Mouse (Mus musculus): ENCODE measurements at regions not wholly inside any gene's neighbourhood (a gene's known extent, or its start where the extent isn't known, plus 50 kb on each side); places are given as distances from the start of the nearest gene placed in this dataset.

DNA sequence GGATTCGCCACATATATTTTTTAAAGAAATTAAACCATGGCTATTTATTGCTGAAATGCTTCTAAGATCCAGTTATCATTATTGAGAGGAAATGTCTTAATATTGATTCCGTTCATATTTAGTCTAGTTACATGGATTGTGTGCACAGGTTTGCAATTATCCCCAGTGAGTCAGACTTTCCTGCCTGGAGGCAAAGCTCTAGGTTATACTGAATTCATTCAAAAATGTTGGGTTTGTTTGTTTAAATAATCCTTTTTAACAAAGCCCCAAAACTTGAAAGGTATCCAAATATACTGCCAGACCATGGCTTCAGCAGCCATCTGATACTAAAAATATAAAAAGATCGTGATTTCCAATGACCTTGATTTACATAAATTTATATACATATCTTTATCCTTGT is 122.5 kb downstream of the 1700020N01Rik start:
- Histone ChIP-seq H3K36me3 (ENCODE audit: control insufficient read depth, insufficient read depth, low read length) (no peaks in the 10 kb centered on the region), H3K27me3 (ENCODE audit: control insufficient read depth, insufficient read depth, low read length) (no peaks in the 10 kb centered on the region), H3K4me3 (ENCODE audit: control insufficient read depth, insufficient read depth, low read length) (no peak overlapping the region), H3K4me1 (replicated peaks; ENCODE audit: control insufficient read depth, insufficient read depth, low read length) (no peaks in the 10 kb centered on the region), H3K27ac (ENCODE audit: control insufficient read depth, insufficient read depth, low read length) (no peak overlapping the region)
- TF ChIP-seq POLR2A (IDR thresholded peaks at IDR 0.05; ENCODE audit: control insufficient read depth, extremely low read depth, insufficient read depth, low read length, poor library complexity) (no peak), CTCF (IDR thresholded peaks at IDR 0.05; ENCODE audit: borderline replicate concordance, control insufficient read depth, extremely low read depth, insufficient read depth, low read length, poor library complexity) (no peak)
- no peak for DNase-seq
- 95% methylated on average over 3 of the region's 3 CpGs for WGBS

DNA sequence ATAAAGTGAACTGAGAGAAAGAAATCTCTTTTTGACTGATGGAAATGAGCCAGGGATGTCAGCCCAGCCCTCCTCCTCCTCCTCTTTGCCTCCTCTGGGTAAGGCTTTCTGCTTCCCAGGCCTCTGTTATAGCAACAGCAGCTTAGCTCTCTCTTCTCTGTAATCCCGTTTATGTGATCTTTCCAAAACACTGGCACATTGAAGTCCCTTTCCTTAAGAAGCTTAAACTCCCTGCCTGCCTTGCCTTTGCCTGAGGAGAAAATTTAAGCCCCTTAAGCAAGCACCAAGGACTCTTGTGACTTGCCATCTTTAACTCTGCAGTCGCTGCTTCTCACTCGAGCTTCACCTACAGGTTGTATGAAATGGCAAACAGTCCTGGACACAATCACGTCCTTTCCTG is 125.2 kb downstream of the 1700020N01Rik start:
- DNase-seq = no peak
- TF ChIP-seq CTCF (IDR thresholded peaks at IDR 0.05; ENCODE audit: borderline replicate concordance, control insufficient read depth, extremely low read depth, insufficient read depth, low read length, poor library complexity) = no peak
- TF ChIP-seq POLR2A (IDR thresholded peaks at IDR 0.05; ENCODE audit: control insufficient read depth, extremely low read depth, insufficient read depth, low read length, poor library complexity) = no peak
- no peak overlapping the region for H3K4me3 ChIP-seq (ENCODE audit: control insufficient read depth, insufficient read depth, low read length)
- WGBS = 92% methylated on average over 4 of the region's 4 CpGs
- H3K27me3 ChIP-seq (ENCODE audit: control insufficient read depth, insufficient read depth, low read length) = no peaks in the 10 kb centered on the region
- H3K36me3 ChIP-seq (ENCODE audit: control insufficient read depth, insufficient read depth, low read length) = no peaks in the 10 kb centered on the region
- H3K27ac ChIP-seq (ENCODE audit: control insufficient read depth, insufficient read depth, low read length) = no peak overlapping the region
- H3K4me1 ChIP-seq (replicated peaks; ENCODE audit: control insufficient read depth, insufficient read depth, low read length) = no peaks in the 10 kb centered on the region

DNA sequence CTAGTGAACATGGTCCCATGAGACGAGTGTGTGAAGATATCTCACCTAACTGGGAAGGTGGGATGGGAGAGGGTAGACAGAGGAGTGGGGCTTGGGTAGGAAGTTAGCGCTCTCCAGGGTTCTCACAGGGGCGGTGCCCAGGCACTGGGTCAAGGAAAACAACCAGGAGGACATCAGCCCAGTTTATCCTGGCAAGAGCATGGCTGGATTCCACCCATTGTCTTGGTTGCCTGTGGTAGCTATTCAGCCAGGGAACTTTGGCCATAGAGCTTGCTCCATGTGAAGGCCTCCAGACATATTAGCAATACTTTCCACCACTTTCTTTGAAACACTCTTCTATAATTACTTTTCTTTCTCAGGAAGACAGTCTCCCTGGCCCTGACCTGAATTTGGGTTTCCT is 131.4 kb downstream of the 1700020N01Rik start:
- no peak overlapping the region for H3K4me3 ChIP-seq (ENCODE audit: control insufficient read depth, insufficient read depth, low read length)
- H3K36me3 ChIP-seq (ENCODE audit: control insufficient read depth, insufficient read depth, low read length) = no peaks in the 10 kb centered on the region
- TF ChIP-seq POLR2A (IDR thresholded peaks at IDR 0.05; ENCODE audit: control insufficient read depth, extremely low read depth, insufficient read depth, low read length, poor library complexity) (no peak), CTCF (IDR thresholded peaks at IDR 0.05; ENCODE audit: borderline replicate concordance, control insufficient read depth, extremely low read depth, insufficient read depth, low read length, poor library complexity) (no peak)
- WGBS = 96% methylated on average over 3 of the region's 3 CpGs
- no peaks in the 10 kb centered on the region for H3K4me1 ChIP-seq (replicated peaks; ENCODE audit: control insufficient read depth, insufficient read depth, low read length)
- DNase-seq = no peak
- no peaks in the 10 kb centered on the region for H3K27me3 ChIP-seq (ENCODE audit: control insufficient read depth, insufficient read depth, low read length)
- H3K27ac ChIP-seq (ENCODE audit: control insufficient read depth, insufficient read depth, low read length) = no peak overlapping the region

DNA sequence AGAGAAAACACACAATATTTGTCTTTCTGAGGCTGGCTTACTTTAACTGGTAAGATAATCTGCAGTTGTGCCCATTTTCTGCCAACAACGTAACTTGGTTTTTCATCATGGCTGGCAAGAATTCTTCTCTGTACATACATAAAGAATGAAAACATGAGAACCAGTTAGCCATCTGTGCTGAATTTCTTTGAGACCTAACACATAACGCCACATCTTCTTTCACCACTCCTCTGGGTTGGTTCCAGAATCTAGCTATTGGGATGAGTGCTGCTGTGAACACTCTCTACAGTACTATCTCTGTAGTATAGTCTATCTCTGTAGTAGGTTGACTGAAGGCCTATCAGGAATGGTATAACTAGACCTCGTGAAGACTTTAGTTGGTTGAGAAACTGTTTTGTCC is 132.1 kb downstream of the 1700020N01Rik start:
- Histone ChIP-seq H3K4me3 (ENCODE audit: control insufficient read depth, insufficient read depth, low read length) (no peak overlapping the region), H3K27me3 (ENCODE audit: control insufficient read depth, insufficient read depth, low read length) (no peaks in the 10 kb centered on the region), H3K4me1 (replicated peaks; ENCODE audit: control insufficient read depth, insufficient read depth, low read length) (no peaks in the 10 kb centered on the region), H3K27ac (ENCODE audit: control insufficient read depth, insufficient read depth, low read length) (no peak overlapping the region), H3K36me3 (ENCODE audit: control insufficient read depth, insufficient read depth, low read length) (no peaks in the 10 kb centered on the region)
- no peak for DNase-seq
- 94% methylated on average over 3 of the region's 3 CpGs for WGBS
- TF ChIP-seq POLR2A (IDR thresholded peaks at IDR 0.05; ENCODE audit: control insufficient read depth, extremely low read depth, insufficient read depth, low read length, poor library complexity) = no peak
- no peak for TF ChIP-seq CTCF (IDR thresholded peaks at IDR 0.05; ENCODE audit: borderline replicate concordance, control insufficient read depth, extremely low read depth, insufficient read depth, low read length, poor library complexity)

DNA sequence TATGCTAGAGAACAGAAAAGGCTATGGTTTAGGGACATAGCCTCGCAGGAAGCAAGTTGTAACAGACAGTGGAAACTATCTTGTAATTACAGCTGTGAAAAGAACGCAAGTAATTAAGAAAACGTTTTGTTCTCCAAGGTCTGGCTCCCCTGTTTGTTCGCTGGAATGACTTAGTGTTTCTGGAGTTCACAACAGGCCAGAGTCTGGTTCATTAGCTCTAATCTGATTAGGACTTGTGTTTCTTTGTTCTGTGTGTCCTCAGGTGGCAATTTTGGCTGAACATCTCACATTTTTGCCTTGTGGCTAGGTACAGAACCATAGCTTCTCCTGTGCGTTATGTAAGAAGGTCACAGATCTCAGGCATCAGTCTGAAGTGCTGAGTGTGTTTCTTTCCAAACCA is 141.7 kb upstream of the Sgk1 start:
- Histone ChIP-seq H3K4me1 (replicated peaks; ENCODE audit: control insufficient read depth, insufficient read depth, low read length) (no peaks in the 10 kb centered on the region), H3K4me3 (ENCODE audit: control insufficient read depth, insufficient read depth, low read length) (no peak overlapping the region), H3K27ac (ENCODE audit: control insufficient read depth, insufficient read depth, low read length) (no peak overlapping the region), H3K36me3 (ENCODE audit: control insufficient read depth, insufficient read depth, low read length) (no peaks in the 10 kb centered on the region), H3K27me3 (ENCODE audit: control insufficient read depth, insufficient read depth, low read length) (no peaks in the 10 kb centered on the region)
- 82% methylated on average over 5 of the region's 5 CpGs for WGBS
- no peak for DNase-seq
- TF ChIP-seq POLR2A (IDR thresholded peaks at IDR 0.05; ENCODE audit: control insufficient read depth, extremely low read depth, insufficient read depth, low read length, poor library complexity) = no peak
- TF ChIP-seq CTCF (IDR thresholded peaks at IDR 0.05; ENCODE audit: borderline replicate concordance, control insufficient read depth, extremely low read depth, insufficient read depth, low read length, poor library complexity) = no peak

DNA sequence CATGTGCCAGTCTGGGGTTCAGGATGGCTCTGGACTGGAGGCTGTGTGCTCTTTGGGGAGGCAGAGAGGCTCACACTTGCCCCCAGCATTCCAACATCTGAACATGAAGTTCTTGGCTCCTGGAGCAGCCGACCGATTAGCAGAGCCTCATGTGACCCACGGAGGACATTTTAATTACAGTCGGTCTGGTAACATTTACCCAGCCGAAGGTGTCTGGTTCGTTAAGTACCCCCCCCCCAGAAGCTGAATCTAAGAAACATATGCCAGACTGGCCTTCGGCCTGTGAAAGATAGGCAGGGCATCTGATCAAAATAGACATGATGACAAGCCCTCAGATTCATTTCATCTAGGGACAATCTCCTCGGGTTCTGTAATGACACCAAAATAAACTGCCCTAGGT is 140.4 kb upstream of the Sgk1 start:
- WGBS = 91% methylated on average over 8 of the region's 8 CpGs
- H3K27me3 ChIP-seq (ENCODE audit: control insufficient read depth, insufficient read depth, low read length) = no peaks in the 10 kb centered on the region

More for the DNA sequence above, 140.4 kb upstream of the Sgk1 start:
- Histone ChIP-seq H3K4me3 (ENCODE audit: control insufficient read depth, insufficient read depth, low read length) (no peak overlapping the region), H3K36me3 (ENCODE audit: control insufficient read depth, insufficient read depth, low read length) (no peaks in the 10 kb centered on the region), H3K4me1 (replicated peaks; ENCODE audit: control insufficient read depth, insufficient read depth, low read length) (no peaks in the 10 kb centered on the region), H3K27ac (ENCODE audit: control insufficient read depth, insufficient read depth, low read length) (no peak overlapping the region)
- no peak for DNase-seq
- no peak for TF ChIP-seq CTCF (IDR thresholded peaks at IDR 0.05; ENCODE audit: borderline replicate concordance, control insufficient read depth, extremely low read depth, insufficient read depth, low read length, poor library complexity)
- no peak for TF ChIP-seq POLR2A (IDR thresholded peaks at IDR 0.05; ENCODE audit: control insufficient read depth, extremely low read depth, insufficient read depth, low read length, poor library complexity)

Data from thymus, adult 2 months (tissue).